Mouse (Mus musculus): ENCODE measurements around the gene Myo6.
"Not testable (repeated sequence)": the region's sequence is repeated elsewhere in the genome, so short reads cannot be mapped to it uniquely, and the experiment has no call there.

Gene Myo6

DNA sequence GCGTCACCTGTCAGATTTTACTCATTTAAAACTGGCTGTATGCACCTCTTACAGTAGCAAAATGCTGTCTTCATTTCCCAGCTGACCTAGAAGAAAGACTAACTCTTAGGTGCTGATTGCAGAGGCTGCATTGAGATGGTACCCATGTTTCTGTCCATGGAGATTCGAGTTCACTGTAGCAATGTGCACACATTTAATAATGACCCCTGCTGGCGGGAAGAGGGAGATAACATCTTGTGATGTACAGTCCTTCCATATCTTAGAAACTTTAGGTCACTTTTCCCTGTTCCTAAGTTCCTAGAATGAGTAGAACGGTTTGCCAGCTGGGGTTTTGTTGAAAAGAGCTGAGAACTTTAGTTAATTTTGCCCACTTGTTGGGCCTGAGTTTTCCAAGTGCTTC, 138.7 kb downstream of the Myo6 start:
- no peak for DNase-seq (ENCODE audit: low read depth)

DNA sequence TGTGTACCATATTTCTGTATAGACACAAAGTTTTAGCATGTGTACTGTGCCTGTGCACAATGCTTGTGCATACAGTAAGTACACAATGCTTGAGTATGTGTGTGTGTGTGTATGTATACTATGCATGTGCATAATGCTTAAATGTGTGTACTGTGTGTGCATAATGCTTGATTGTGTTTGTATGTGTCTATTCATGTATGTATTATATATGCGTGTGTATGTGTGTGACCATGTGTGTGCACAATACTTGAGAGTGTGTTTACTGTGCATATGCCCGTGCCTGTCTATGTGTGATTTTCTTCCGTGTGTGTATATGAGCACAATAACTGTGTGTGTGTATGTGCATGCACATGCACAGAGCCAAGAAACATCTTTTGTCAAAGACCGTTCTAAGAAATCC, 141.6 kb downstream of the Myo6 start:
- DNase-seq (ENCODE audit: low read depth), result no peak

GRCm38 (mm10) chr9:80306853-80307252, 142.0 kb downstream of the Myo6 start:
- no peak for DNase-seq (ENCODE audit: low read depth)

DNA sequence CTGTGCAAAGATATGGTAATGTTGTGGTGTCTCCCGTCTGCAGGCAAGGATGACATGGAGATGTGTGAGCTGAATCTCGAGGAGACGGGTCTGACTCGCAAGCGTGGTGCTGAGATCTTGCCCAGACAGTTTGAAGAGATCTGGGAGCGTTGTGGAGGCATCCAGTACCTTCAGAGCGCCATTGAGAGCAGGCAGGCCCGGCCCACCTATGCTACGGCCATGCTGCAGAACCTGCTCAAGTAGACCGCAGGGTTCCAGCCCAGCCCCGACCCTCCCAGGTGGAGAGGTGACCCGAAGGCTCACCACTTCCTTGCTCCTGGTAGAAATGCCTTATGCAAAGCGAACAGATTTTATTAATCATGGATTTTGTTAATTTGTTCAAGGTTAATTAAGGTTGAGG, 142.8 kb downstream of the Myo6 start:
- no peak for DNase-seq (ENCODE audit: low read depth)

DNA sequence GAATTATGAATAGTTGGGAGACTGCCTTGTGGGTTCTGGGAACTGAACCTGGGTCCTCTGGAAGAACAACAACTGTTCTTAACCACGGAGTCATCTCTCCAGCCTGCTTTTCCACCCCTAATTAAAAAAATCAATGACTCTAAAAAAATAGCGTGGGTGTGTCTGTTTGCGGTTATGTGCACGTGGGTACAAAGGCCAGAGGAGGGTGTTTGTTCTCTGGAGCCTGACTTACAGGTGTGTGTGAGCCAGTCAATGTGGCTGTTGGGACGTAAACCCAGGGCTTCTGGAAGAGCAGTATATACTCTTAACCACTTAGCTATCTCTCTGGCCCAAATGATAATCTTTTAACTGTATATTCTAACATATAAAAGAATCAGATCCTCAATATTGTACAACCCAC, 148.8 kb downstream of the Myo6 start:
- DNase-seq (ENCODE audit: low read depth), result no peak

DNA sequence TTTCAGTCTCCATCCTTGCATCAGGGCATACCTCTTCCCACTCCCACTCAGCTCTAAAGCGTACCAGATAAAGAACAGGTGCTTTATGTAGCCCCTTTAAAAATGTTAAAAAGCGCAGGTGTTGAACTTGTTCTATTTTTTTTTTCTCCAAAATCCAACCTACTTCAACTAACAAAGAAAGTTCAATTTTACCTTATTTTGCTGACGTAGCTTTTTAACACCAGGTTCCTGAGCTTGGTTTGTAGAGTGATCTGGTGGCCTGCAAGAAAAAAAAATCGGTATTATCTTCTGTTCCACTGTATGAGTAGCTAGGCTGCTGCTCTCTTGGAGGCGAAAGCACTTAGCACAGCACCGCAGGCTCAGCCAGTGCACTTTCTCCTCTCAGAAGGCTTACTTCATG, 151.1 kb downstream of the Myo6 start:
- no peak for DNase-seq (ENCODE audit: low read depth)

DNA sequence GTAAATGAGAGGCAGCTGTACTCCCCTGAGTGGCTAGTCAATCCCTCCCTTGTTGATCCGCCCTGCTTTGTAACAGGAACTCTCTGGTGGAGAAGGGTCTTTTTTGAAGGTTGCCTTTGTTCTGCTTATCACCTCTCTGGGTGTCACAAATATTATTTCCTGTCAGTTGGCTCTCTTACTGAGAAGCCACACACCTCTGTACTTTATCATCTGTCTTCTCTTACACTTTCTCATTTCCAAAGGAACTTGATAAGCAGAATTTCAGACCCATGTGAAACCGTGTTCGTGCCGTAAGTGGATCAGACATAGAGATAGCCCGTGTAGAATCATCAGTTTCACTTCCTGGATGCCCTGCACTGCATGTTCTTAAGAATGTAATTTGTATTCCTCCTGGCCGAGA, 153.2 kb downstream of the Myo6 start:
- no peak for DNase-seq (ENCODE audit: low read depth)

GRCm38 (mm10) chr9:80321051-80321887, 156.4 kb downstream of the Myo6 start:
- DNase-seq (ENCODE audit: low read depth), result not testable (repeated sequence)

- peak; percentile 14 for DNase-seq (ENCODE audit: low read depth)
Observed at GRCm38 (mm10) chr9:80332153-80332552, 167.3 kb downstream of the Myo6 start.

- no peak for DNase-seq (ENCODE audit: low read depth)
Observed at GRCm38 (mm10) chr9:80333466-80333865, 168.6 kb downstream of the Myo6 start.

GRCm38 (mm10) chr9:80333998-80334605, 169.3 kb downstream of the Myo6 start:
- no peak for DNase-seq (ENCODE audit: low read depth)

DNA sequence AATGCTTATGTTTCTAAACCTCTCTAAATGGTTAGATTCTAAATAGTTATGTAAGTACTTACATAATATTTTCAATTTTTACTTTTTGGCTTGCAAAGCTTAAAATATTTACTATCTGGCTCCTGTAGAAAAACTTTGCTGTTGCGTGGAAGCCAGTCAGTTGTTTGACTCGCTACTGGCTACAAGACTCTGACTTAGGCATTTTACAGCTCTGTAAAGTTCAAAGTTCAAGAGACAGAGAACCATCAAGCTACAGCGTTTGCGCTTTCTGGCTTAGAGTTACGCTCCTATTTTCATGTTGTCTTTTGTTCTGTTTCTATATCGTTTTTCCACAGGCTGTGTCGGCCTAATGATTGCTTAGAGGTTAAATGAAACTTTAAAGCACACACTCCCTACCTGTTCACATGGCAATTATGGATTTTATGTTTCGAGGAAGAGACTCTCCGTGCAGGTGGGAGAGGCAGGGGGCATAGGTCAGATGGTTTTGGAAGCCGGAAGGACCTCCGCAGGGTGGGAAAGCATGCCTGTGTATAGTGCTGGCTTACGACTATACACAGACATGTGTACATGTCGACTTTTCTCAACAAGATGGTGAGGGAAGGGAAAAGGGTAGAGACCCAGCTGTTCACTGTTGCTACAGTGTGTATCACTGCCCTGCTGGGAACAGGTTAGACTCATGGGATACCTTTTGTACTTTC, 171.0 kb downstream of the Myo6 start:
- DNase-seq (ENCODE audit: low read depth), result no peak

GRCm38 (mm10) chr9:80338026-80338425, 173.2 kb downstream of the Myo6 start:
- no peak for DNase-seq (ENCODE audit: low read depth)

DNA sequence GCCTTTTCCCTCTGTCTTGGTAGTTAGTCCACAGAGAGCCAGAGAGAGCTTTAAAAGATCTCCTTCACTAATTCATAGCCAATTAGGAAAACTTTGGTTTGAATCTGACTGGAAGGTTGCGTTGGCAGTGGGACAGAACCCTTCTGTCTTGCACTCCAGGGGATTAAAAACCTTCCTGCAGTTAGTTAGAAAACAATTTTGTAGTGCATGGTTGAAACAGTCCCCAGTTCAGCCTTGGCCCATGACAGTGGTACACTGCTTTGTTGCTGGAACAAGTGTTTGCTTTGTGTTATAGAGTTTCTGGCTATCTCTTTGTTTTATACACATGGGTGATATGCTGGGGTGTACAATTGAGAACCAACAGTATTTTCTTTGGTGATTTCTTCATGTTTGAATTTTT, 176.1 kb downstream of the Myo6 start:
- no peak for DNase-seq (ENCODE audit: low read depth)

DNA sequence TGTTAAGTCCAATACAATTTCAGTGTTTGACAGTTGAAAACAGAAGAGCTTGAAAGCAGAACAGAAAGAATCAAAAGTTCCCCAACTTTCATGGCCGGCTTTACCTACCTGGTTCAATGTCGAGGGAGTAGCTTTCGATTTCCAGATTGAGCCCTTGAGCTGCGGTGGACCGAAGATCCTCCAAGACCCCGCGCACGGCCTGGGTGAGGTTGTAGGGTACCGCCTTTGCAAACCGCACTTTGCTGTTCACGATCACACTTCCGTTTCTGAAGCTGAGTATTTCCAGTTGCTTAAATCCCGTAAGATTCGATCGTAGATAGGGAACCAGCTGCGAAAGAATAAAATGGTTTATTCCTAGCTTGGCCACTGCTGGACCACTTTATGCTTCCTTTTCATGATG, 176.9 kb downstream of the Myo6 start:
- no peak for DNase-seq (ENCODE audit: low read depth)

- DNase-seq (ENCODE audit: low read depth), result no peak
Observed at GRCm38 (mm10) chr9:80342520-80342919, 177.7 kb downstream of the Myo6 start.

DNA sequence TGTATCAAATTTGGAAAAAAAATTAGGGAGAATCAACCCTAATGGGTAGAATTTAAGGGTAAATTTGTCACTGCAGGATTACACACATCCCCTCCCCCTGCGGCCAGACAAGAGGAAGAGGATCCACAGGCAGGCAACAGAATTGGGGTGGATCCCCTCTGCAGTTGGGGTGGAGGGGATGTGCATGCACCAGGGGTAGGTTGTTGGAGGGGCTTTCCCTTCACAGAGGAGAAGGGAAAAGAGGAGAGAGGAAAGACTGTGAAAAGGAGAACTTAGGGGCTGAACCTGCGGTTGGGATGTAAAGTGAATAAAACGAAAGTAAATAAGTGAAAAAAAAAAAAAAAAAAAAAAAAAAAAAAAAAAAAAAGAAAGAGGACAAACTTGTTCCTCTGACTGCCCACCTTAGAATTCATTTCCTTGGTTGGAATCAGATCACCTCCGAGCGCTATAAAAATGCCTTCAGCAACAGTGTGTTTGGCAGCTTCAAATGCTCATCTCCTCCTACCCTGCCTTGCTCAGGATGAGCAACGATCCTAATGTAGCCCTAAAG, 179.7 kb downstream of the Myo6 start:
- DNase-seq (ENCODE audit: low read depth), result no peak

GRCm38 (mm10) chr9:80351295-80351677, 186.5 kb downstream of the Myo6 start:
- DNase-seq (ENCODE audit: low read depth), result no peak

- DNase-seq (ENCODE audit: low read depth), result no peak
Observed at GRCm38 (mm10) chr9:80351678-80352331, 187.0 kb downstream of the Myo6 start.

- no peak for DNase-seq (ENCODE audit: low read depth)
Observed at GRCm38 (mm10) chr9:80360063-80360462, 195.2 kb downstream of the Myo6 start.
